Mouse (Mus musculus) MEL (cell line): ENCODE data around the gene Elavl2.

Experiments used
- CTCF ChIP-seq, 3 experiments: IDR thresholded peaks in 2 of 3; conservative IDR thresholded peaks in 1 of 3; 2 replicates each; pipeline ENCODE4 v1.5.1; 2011 to 2012; ENCODE audit warnings: low read length in 3 of 3, low read depth in 2 of 3, mild to moderate bottlenecking in 2 of 3, improper control_type of control experiment in 1 of 3, inconsistent platforms in 1 of 3, mixed read lengths in 1 of 3, moderate library complexity in 1 of 3; ENCODE audit not compliant: control insufficient read depth in 1 of 3, insufficient read depth in 1 of 3, poor library complexity in 1 of 3, severe bottlenecking in 1 of 3
- ETS1 ChIP-seq: IDR thresholded peaks from 2 replicates; pipeline ENCODE4 v1.6.1; 2012; ENCODE audit warnings: low read depth, mild to moderate bottlenecking, inconsistent platforms, low read length, improper control_type of control experiment, moderate library complexity
- NRF1 ChIP-seq: IDR thresholded peaks from 2 replicates; pipeline ENCODE4 v1.6.1; 2014; ENCODE audit warnings: low read depth, mild to moderate bottlenecking, inconsistent platforms, low read length, improper control_type of control experiment, moderate library complexity; ENCODE audit not compliant: poor library complexity, insufficient read depth, severe bottlenecking
- POLR2A ChIP-seq, 2 experiments: IDR thresholded peaks; 2 replicates each; pipeline ENCODE4 v1.6.1; 2011 to 2012; ENCODE audit warnings: low read length in 2 of 2, mild to moderate bottlenecking in 2 of 2, control low read depth in 1 of 2, improper control_type of control experiment in 1 of 2, low read depth in 1 of 2, moderate library complexity in 1 of 2; ENCODE audit not compliant: control insufficient read depth in 1 of 2, insufficient read depth in 1 of 2, poor library complexity in 1 of 2
- RCOR1 ChIP-seq: IDR thresholded peaks from 2 replicates; pipeline ENCODE4 v1.6.1; 2012; ENCODE audit warnings: low read depth, mild to moderate bottlenecking, inconsistent platforms, low read length, improper control_type of control experiment
- TCF12 ChIP-seq: IDR thresholded peaks from 2 replicates; pipeline ENCODE4 v1.6.1; 2014; ENCODE audit warnings: low read depth, mild to moderate bottlenecking, inconsistent platforms, low read length, improper control_type of control experiment, moderate library complexity
- ZMIZ1 ChIP-seq: IDR thresholded peaks from 2 replicates; pipeline ENCODE4 v1.6.1; 2012; ENCODE audit warnings: low read depth, mild to moderate bottlenecking, inconsistent platforms, low read length, improper control_type of control experiment, moderate library complexity

DNA sequence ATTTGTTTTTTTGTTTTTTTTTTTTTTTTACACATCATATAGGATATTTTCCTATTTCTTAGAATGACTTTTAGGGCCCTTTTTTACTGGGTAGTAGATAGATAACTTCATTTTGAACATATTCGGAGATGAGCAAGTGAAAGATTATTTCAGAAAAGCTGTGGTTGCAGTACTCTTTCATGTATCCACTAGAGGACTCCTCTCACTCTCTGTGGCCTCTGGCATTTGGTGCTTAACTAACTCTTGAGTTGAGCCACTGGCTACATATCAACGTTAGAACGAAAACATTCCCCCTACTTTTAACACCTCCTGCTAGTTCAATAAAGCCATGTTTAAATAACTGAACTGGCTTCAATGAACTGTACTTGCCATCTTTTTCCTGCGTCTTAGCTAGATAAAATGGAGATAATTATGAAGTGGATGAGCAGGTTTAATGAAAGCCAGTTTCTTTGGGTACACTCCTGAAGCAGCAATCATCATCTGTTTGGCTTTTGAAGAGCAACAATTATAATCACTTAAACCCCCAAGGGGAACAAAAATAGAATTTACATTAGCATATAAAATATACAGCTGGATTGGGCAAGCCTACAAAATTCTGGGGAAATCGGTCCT lies 8.5 kb downstream of the Elavl2 start:
- TF ChIP-seq POLR2A (IDR thresholded peaks at IDR 0.05; ENCODE audit: control insufficient read depth in 1 of 2, insufficient read depth in 1 of 2, low read depth in 1 of 2, low read length in 2 of 2, poor library complexity in 1 of 2) (no peak), NRF1 (no peak), ETS1 (no peak), CTCF (IDR thresholded peaks at IDR 0.05 in 2 of 3, conservative IDR thresholded peaks at IDR 0.05 in 1 of 3; ENCODE audit: control insufficient read depth in 1 of 3, insufficient read depth in 1 of 3, low read depth in 2 of 3, low read length in 3 of 3, poor library complexity in 1 of 3, severe bottlenecking in 1 of 3) (no peak), TCF12 (no peak), RCOR1 (no peak), ZMIZ1 (no peak)
